Mouse (Mus musculus) lung, embryonic 16.5 days (tissue): ENCODE results near the gene Aldh3b3. TPM values are rescaled to one million over a fixed set of nuclear protein-coding genes. Genes with fewer than 3 reads are reported as not detected.
A peak's percentile ranks its signal among the peaks of the same experiment; 100 is the strongest.
"Not testable (repeated sequence)": the region's sequence is repeated elsewhere in the genome, so short reads cannot be mapped to it uniquely, and the experiment has no call there.

Experiments used
- ATAC-seq: fragments of 200-750 bp; cut with Nextera tagmentation; 2 replicates; pipeline ENCODE4 v1.8.0; 2017; ENCODE audit warnings: low read depth, mild to moderate bottlenecking, moderate library complexity
- H3K27ac ChIP-seq: fragments of 300-500 bp; sonication (generic); 2 replicates; pipeline ENCODE4 v1.5.1; 2014; ENCODE audit warnings: mild to moderate bottlenecking, control low read depth, low read length
- H3K27me3 ChIP-seq: fragments of 300-500 bp; sonication (generic); 2 replicates; pipeline ENCODE4 v1.6.1; 2014; ENCODE audit warnings: low read depth, low read length, mixed read lengths; ENCODE audit not compliant: control insufficient read depth, insufficient read depth
- H3K36me3 ChIP-seq: fragments of 300-500 bp; sonication (generic); 2 replicates; pipeline ENCODE4 v1.6.1; 2014; ENCODE audit warnings: low read length; ENCODE audit not compliant: control insufficient read depth, insufficient read depth
- H3K4me1 ChIP-seq: fragments of 300-500 bp; sonication (generic); replicated peaks from 2 replicates; pipeline ENCODE4 v1.6.1; 2014; ENCODE audit warnings: low read length, mixed read lengths; ENCODE audit not compliant: control insufficient read depth, insufficient read depth
- H3K4me2 ChIP-seq: fragments of 300-500 bp; sonication (generic); 2 replicates; pipeline ENCODE4 v1.6.1; 2014; ENCODE audit warnings: low read depth, low read length, control low read depth
- H3K4me3 ChIP-seq: fragments of 300-500 bp; sonication (generic); 2 replicates; pipeline ENCODE4 v1.5.1; 2014; ENCODE audit warnings: mild to moderate bottlenecking, low read length, control low read depth
- H3K9ac ChIP-seq: fragments of 300-500 bp; sonication (generic); 2 replicates; pipeline ENCODE4 v1.6.1; 2014; ENCODE audit warnings: low read length, control low read depth
- H3K9me3 ChIP-seq: fragments of 300-500 bp; sonication (generic); 2 replicates; pipeline ENCODE4 v1.6.1; 2016; ENCODE audit warnings: low read length; ENCODE audit not compliant: control insufficient read depth
- WGBS: fragments of 180-500 bp; shearing (Covaris S2); extraction: QIAGEN DNeasy Blood & Tissue Kit; methylation state at CpG from one replicate; pipeline ENCODE4 v1.1.7; 2014; 5-methylcytosine and 5-hydroxymethylcytosine counted together
- polyA plus RNA-seq: library from polyadenylated mRNA; unstranded; fragments of >200 nt; fragmentation: Nextera tagmentation; extraction: Ambion mirVana; gene quantifications from 2 replicates; pipeline ENCODE4 v1.2.1, GENCODE M21; 2015

Aldh3b3 gene
- polyA plus RNA-seq, 1 experiment from 2014 or later: 0.18 TPM

DNA sequence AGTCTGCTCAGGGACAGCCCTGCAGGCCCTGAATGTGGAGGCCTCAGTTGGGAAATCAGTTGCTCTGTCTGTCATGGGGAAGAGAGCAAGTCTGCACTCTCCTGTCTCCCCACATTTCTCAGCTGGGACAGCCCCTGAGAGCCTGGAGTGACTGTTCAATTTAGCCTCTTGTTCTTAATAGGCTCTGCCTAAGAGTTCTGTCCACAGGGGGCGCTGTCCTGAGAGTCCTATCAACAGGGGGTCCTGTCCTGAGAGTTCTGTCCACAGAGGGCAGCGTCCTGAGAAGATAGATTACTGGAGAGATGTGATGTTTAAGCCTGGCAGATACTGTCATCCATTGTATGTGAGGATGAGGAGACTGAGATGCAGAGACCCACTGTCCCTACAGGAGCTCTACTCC, 4.0 kb downstream of the Aldh3b3 start:
- no peaks in the 10 kb centered on the region for H3K9me3 ChIP-seq
- 12% methylated on average over 2 of the region's 2 CpGs for WGBS
- H3K27me3 ChIP-seq: no peaks in the 10 kb centered on the region
- no peak overlapping the region for H3K4me3 ChIP-seq
- no peak overlapping the region for H3K4me2 ChIP-seq
- no peaks in the 10 kb centered on the region for H3K4me1 ChIP-seq
- no peak overlapping the region for H3K27ac ChIP-seq
- no peak overlapping the region for H3K9ac ChIP-seq
- no peak for ATAC-seq
- no peaks in the 10 kb centered on the region for H3K36me3 ChIP-seq

DNA sequence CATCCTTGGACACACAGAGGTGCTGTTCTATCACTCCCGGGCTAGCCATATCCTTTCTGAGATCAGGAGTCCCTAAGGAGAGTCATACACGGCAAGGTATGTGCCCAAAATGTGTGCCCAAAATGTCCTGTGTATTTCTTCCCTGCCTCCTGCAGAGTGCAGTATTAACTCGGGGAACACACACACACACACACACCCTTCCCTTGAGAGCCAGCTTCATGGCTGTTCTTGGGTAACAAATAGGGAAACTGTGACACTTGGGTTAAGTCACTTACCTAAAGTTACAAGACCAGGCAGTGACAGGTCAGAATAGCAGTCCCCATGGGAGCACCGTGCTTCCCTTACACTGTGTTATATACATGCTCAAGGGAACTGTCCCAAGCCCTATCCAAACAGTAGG, 5.6 kb downstream of the Aldh3b3 start:
- Histone ChIP-seq H3K9me3 (no peaks in the 10 kb centered on the region), H3K9ac (no peak overlapping the region), H3K4me2 (no peak overlapping the region), H3K27ac (no peak overlapping the region), H3K4me1 (no peaks in the 10 kb centered on the region), H3K27me3 (no peaks in the 10 kb centered on the region), H3K36me3 (no peaks in the 10 kb centered on the region), H3K4me3 (no peak overlapping the region)
- 61% methylated on average over 4 of the region's 4 CpGs for WGBS
- ATAC-seq: no peak

GRCm38 (mm10) chr19:3966330-3967075, 8.1 kb downstream of the Aldh3b3 start:
- H3K9ac ChIP-seq: no peak overlapping the region
- H3K9me3 ChIP-seq: no peaks in the 10 kb centered on the region
- no peak overlapping the region for H3K4me3 ChIP-seq
- H3K36me3 ChIP-seq: no peaks in the 10 kb centered on the region
- H3K4me2 ChIP-seq: no peak overlapping the region
- H3K4me1 ChIP-seq: no peaks in the 10 kb centered on the region
- H3K27ac ChIP-seq: no peak overlapping the region
- ATAC-seq: no peak
- WGBS: 61% methylated on average over 11 of the region's 11 CpGs
- H3K27me3 ChIP-seq: no peaks in the 10 kb centered on the region

GRCm38 (mm10) chr19:3967258-3967657, 8.8 kb downstream of the Aldh3b3 start:
- 39% methylated on average over 3 of the region's 3 CpGs for WGBS
- Histone ChIP-seq H3K9me3 (no peaks in the 10 kb centered on the region), H3K9ac (no peak overlapping the region), H3K27ac (no peak overlapping the region), H3K36me3 (no peaks in the 10 kb centered on the region), H3K4me2 (no peak overlapping the region), H3K4me1 (no peaks in the 10 kb centered on the region), H3K27me3 (no peaks in the 10 kb centered on the region), H3K4me3 (no peak overlapping the region)
- no peak for ATAC-seq

DNA sequence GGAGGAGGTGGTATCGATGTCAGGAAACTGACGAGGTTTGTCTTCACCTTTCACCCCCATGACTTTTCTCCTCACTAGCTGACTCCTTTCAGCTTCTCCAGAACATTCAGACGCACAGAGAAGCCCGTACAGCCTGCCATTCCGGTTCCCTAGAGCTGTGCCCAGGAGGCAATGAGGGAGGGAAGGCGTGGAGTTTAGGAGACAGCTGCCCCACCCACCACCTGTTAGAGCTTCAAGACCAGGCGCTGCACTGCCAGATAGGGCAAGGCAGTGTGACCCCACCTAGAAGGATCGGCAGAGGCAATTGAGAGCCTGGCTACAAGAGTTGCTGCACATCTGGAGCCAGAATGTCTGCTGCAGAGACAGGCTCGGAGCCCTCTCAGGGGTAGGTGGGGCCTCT, 13.8 kb downstream of the Aldh3b3 start, which contains the start of gene Aldh3b2:
Gene Aldh3b2, plus strand, starts transcription at position 100 of the 400 bp plus-strand sequence.
- Histone ChIP-seq H3K9ac (no peak within 1 kb of the TSS), H3K36me3 (no peaks in the 10 kb centered on the region), H3K4me2 (no peak within 1 kb of the TSS), H3K27me3 (no peaks in the 10 kb centered on the region), H3K9me3 (no peaks in the 10 kb centered on the region), H3K27ac (0 out of 2 replicates have a peak within 1 kb of the TSS, but pooled peaks have one; percentile 6), H3K4me1 (no peaks in the 10 kb centered on the region), H3K4me3 (no peak within 1 kb of the TSS)
- 16% methylated on average over 9 of the region's 9 CpGs for WGBS
- peak; percentile 70; the same call in 1 of the 2 replicates for ATAC-seq

GRCm38 (mm10) chr19:3974608-3975007, 16.2 kb downstream of the Aldh3b3 start:
- ATAC-seq, H3K4me2 ChIP-seq, H3K27me3 ChIP-seq, H3K36me3 ChIP-seq, H3K9ac ChIP-seq, H3K4me1 ChIP-seq, H3K4me3 ChIP-seq, H3K9me3 ChIP-seq, H3K27ac ChIP-seq: not testable (repeated sequence)
- 70% methylated on average over 6 of the region's 6 CpGs for WGBS

DNA sequence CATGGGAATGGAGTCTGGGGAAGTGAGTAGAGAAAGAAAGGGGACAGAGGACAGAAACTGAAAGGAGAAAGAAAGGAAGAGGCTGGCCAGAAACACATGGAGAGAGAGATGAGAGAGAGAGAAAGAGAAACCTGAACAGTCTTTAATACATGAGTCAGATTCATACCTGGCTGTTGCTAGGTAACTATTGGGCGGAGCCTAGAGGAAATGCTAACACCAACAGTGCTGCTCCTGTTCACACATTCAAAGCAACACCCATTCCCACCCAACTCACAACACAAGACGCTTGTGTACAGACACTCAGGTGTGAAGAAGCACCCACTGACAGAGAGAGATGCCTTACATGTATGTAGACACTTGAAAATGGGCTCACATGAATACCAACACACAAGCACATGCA, 17.4 kb downstream of the Aldh3b3 start:
- Histone ChIP-seq H3K9me3 (no peaks in the 10 kb centered on the region), H3K4me3 (no peak overlapping the region), H3K4me2 (no peak overlapping the region), H3K9ac (no peak overlapping the region), H3K27ac (no peak overlapping the region), H3K4me1 (no peaks in the 10 kb centered on the region), H3K27me3 (no peaks in the 10 kb centered on the region), H3K36me3 (no peaks in the 10 kb centered on the region)
- 58% methylated on average over 2 of the region's 2 CpGs for WGBS
- no peak for ATAC-seq

DNA sequence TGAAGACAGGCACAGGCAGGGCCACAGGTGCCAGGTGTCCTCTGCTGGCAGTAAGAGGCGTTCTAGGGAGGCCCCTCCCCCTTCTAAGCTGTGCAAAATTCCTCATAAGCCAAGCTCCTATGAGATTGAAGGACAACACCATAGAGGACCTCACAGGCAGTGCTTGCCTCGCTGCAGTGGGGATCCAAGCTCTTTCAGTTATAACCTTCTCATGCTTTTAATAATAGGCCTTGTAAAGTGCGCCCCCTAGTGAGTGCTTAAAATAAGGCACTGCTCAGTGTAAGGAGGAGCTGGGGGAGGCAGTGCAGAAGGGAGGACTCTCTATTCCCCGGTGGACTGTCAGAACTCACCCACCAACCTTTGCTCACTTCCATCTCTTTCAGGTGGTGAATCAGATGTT, 21.9 kb downstream of the Aldh3b3 start:
- Histone ChIP-seq H3K36me3 (no peaks in the 10 kb centered on the region), H3K9ac (no peak overlapping the region), H3K9me3 (no peaks in the 10 kb centered on the region), H3K27me3 (no peaks in the 10 kb centered on the region), H3K27ac (no peak overlapping the region), H3K4me3 (no peak overlapping the region), H3K4me2 (no peak overlapping the region), H3K4me1 (peaks cover 2% of the 10 kb centered on the region; the same call in 1 of the 2 replicates)
- 10% methylated on average over 4 of the region's 4 CpGs for WGBS
- ATAC-seq: peak; percentile 70; the same call in 1 of the 2 replicates

DNA sequence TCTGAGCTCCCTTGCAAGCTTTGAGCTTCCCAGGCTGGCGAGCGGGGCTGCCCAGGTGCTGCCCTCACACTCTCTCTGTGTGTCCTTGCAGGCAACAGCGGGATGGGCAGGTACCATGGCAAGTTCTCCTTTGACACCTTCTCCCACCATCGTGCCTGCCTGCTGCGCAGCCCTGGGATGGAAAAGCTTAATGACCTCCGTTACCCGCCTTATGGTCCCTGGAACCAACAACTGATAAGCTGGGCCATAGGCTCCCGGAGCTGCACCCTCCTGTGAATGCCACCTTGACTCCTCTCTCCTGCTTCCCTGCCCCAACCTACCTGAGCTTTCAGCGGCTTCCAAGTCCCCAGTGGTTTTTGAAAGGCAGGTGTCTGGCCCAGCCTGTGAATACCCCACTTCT, 22.5 kb downstream of the Aldh3b3 start:
- H3K27ac ChIP-seq: no peak overlapping the region
- no peak overlapping the region for H3K4me2 ChIP-seq
- H3K9me3 ChIP-seq: no peaks in the 10 kb centered on the region
- 73% methylated on average over 9 of the region's 9 CpGs for WGBS
- no peaks in the 10 kb centered on the region for H3K36me3 ChIP-seq
- no peaks in the 10 kb centered on the region for H3K27me3 ChIP-seq
- ATAC-seq: no peak
- H3K9ac ChIP-seq: no peak overlapping the region
- no peak overlapping the region for H3K4me3 ChIP-seq
- H3K4me1 ChIP-seq: peaks cover 5% of the 10 kb centered on the region; the same call in 1 of the 2 replicates
